Mouse (Mus musculus) adrenal gland, postnatal 36 days (tissue): ENCODE data around the gene Gemin4. TPM values are rescaled to one million over a fixed set of nuclear protein-coding genes. Genes with fewer than 3 reads are reported as not detected.

Experiments
- total RNA-seq, 2 experiments: library from RNA; stranded (reverse); gene quantifications; 2 replicates each; pipeline ENCODE4 v1.2.3; 2021

Gene Gemin4
- total RNA-seq, 2 experiments from 2014 or later: 8.0 to 8.9 TPM

Other genes with a start within 250 kb of the Gemin4 start
- not detected for gene 1700016K19Rik, start 217.8 kb downstream of the Gemin4 start, total RNA-seq
- 10 to 100 TPM; 19.6 to 28.8 TPM for gene Rflnb, start 189.9 kb downstream of the Gemin4 start, total RNA-seq
- 10 to 100 TPM; 49.2 to 54.2 TPM for gene Vps53, start 38.0 kb downstream of the Gemin4 start, total RNA-seq
- 1 to 10 TPM; 4.8 to 4.9 TPM for gene Fam57a, start 38.0 kb downstream of the Gemin4 start, total RNA-seq
- not detected for gene Dbil5, start 56 bp downstream of the Gemin4 start, total RNA-seq
- gene Mrm3, start 26.1 kb upstream of the Gemin4 start, total RNA-seq: 10 to 100 TPM; 18.8 to 21.4 TPM
- gene Glod4, start 26.1 kb upstream of the Gemin4 start, total RNA-seq: 10 to 100 TPM; 85.0 to 87.2 TPM
- 10 to 100 TPM; 28.3 to 29.7 TPM for gene Nxn, start 181.5 kb upstream of the Gemin4 start, total RNA-seq
- gene Timm22, start 189.3 kb upstream of the Gemin4 start, total RNA-seq: 10 to 100 TPM; 45.9 to 48.6 TPM